Mouse (Mus musculus) brain, embryonic 14.5 days (tissue): ENCODE data around the gene Grin2d. TPM values are rescaled to one million over a fixed set of nuclear protein-coding genes. Genes with fewer than 3 reads are reported as not detected.

ENCODE experiments used
- DNase-seq: peaks from one replicate; pipeline ENCODE4 v3.0.0-alpha.2; 2011; ENCODE audit warnings: low read depth
- CTCF ChIP-seq: fragments of 200-500 bp; IDR thresholded peaks from 2 replicates; pipeline ENCODE4 v1.5.1; 2012; ENCODE audit warnings: inconsistent platforms, mild to moderate bottlenecking, moderate library complexity, borderline replicate concordance; ENCODE audit not compliant: insufficient read depth, insufficient read length; ENCODE audit errors: extremely low read depth
- POLR2A ChIP-seq: fragments of 200-500 bp; IDR thresholded peaks from 2 replicates; pipeline ENCODE4 v1.6.1; 2012; ENCODE audit warnings: mild to moderate bottlenecking, inconsistent platforms, borderline replicate concordance; ENCODE audit not compliant: poor library complexity, insufficient read depth, insufficient read length, severe bottlenecking; ENCODE audit errors: extremely low read depth
- polyA plus RNA-seq: library from polyadenylated mRNA; depleted of rRNA; stranded (reverse); fragments of >200 nt; gene quantifications from 2 replicates; pipeline ENCODE4 v1.2.3, GENCODE M21; 2012

The Grin2d gene
- polyA plus RNA-seq, 1 experiment, result 31.1 TPM

GRCm38 (mm10) chr7:45916056-45917003 lies 38.2 kb upstream of the Grin2d start:
- TF ChIP-seq CTCF (no peak), POLR2A (no peak)
- DNase-seq, result peak; percentile 96

- no peak for TF ChIP-seq CTCF
- no peak for TF ChIP-seq POLR2A
- no peak for DNase-seq
Measured at GRCm38 (mm10) chr7:45915011-45915410, 36.8 kb upstream of the Grin2d start.

- no peak for TF ChIP-seq CTCF
- TF ChIP-seq POLR2A, result no peak
- DNase-seq, result no peak
Measured at GRCm38 (mm10) chr7:45914067-45914466, 35.9 kb upstream of the Grin2d start.

- TF ChIP-seq POLR2A (no peak), CTCF (no peak)
- DNase-seq, result no peak
Measured at GRCm38 (mm10) chr7:45909145-45909544, 31.0 kb upstream of the Grin2d start.

- no peak for TF ChIP-seq CTCF
- no peak for TF ChIP-seq POLR2A
- DNase-seq, result no peak
Measured at GRCm38 (mm10) chr7:45908384-45908783, 30.2 kb upstream of the Grin2d start.

- DNase-seq, result no peak
- no peak for TF ChIP-seq CTCF
- TF ChIP-seq POLR2A, result no peak
Measured at GRCm38 (mm10) chr7:45906622-45907021, 28.4 kb upstream of the Grin2d start.

GRCm38 (mm10) chr7:45902481-45903002 lies 24.4 kb upstream of the Grin2d start:
- peak; percentile 12 for DNase-seq
- no peak for TF ChIP-seq CTCF
- TF ChIP-seq POLR2A, result no peak

- TF ChIP-seq POLR2A (no peak), CTCF (no peak)
- no peak for DNase-seq
Measured at GRCm38 (mm10) chr7:45901562-45901961, 23.4 kb upstream of the Grin2d start.

- peak; percentile 52 for DNase-seq
Measured at GRCm38 (mm10) chr7:45898125-45898524, 19.9 kb upstream of the Grin2d start.

- DNase-seq, result peak; percentile 49
- TF ChIP-seq POLR2A, result no peak
- TF ChIP-seq CTCF, result no peak
Measured at GRCm38 (mm10) chr7:45897258-45897757, 19.1 kb upstream of the Grin2d start.

- DNase-seq, result peak; percentile 99
- TF ChIP-seq CTCF, result no peak
- TF ChIP-seq POLR2A, result peak; percentile 69; the same call in 1 of the 2 replicates
Measured at GRCm38 (mm10) chr7:45896517-45897257, 18.5 kb upstream of the Grin2d start, which contains the start of the genes Syngr4 and Tmem143. Syngr4 (minus strand) TSS chr7:45896714. Tmem143 (plus strand) TSS chr7:45896941.
